Mouse (Mus musculus) heart, adult 2 months (tissue): ENCODE results near the gene Phactr1.

Experiments
- CTCF ChIP-seq: fragments of 200-600 bp; IDR thresholded peaks from 2 replicates; pipeline ENCODE4 v1.8.1; 2022; ENCODE audit warnings: antibody characterized with exemption, mild to moderate bottlenecking, moderate library complexity
- POLR2A ChIP-seq: fragments of 200-500 bp; IDR thresholded peaks from 2 replicates; pipeline ENCODE4 v1.6.1; 2011; ENCODE audit warnings: mild to moderate bottlenecking, low read depth, low read length, control low read depth; ENCODE audit not compliant: insufficient read depth

DNA sequence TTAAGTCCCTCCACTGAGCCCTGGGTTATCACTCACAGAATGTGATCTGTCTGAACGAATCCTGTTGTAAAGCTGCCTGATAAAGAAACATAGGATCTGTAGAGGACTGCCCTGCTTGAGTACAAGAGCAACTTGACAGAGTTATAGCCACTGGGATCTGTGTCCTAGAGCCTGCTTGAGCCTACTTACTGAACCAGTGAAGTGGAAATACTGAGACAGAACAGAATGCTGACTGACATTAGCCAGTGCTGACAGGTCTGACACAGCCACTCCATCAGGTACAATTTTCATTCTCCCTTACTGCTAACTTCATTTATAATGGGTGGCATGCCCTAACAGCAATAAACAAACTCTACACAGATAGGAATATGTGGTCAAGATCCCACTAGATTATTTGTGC lies 40.2 kb downstream of the Phactr1 start:
- TF ChIP-seq CTCF (no peak), POLR2A (no peak)
